Mouse (Mus musculus) heart, postnatal 0 days (tissue): ENCODE data around the gene Clic6.

ENCODE experiments used
- CTCF ChIP-seq: IDR thresholded peaks from 2 replicates; pipeline ENCODE4 v1.5.1; 2016; ENCODE audit warnings: antibody characterized with exemption, control low read depth, low read depth
- EP300 ChIP-seq: IDR thresholded peaks from 2 replicates; pipeline ENCODE4 v1.6.1; 2016; ENCODE audit warnings: antibody characterized with exemption, low read depth

GRCm38 (mm10) chr16:92488456-92488855 lies 2.9 kb downstream of the Clic6 start:
- no peak for TF ChIP-seq CTCF
- TF ChIP-seq EP300 = no peak
